Mouse (Mus musculus) stomach, embryonic 14.5 days (tissue): ENCODE results near the gene Sufu. TPM values are rescaled to one million over a fixed set of nuclear protein-coding genes. Genes with fewer than 3 reads are reported as not detected.

Experiments
- ATAC-seq: fragments of 200-750 bp; cut with Nextera tagmentation; 2 replicates; pipeline ENCODE4 v1.8.0; 2017; ENCODE audit warnings: low read depth, moderate TSS enrichment; ENCODE audit not compliant: insufficient number of reproducible peaks, insufficient read depth, low FRiP score
- H3K27ac ChIP-seq: fragments of 300-500 bp; sonication (generic); 2 replicates; pipeline ENCODE4 v1.5.1; 2014; ENCODE audit warnings: mild to moderate bottlenecking, low read length, moderate library complexity, mixed read lengths
- H3K27me3 ChIP-seq: fragments of 300-500 bp; sonication (generic); 2 replicates; pipeline ENCODE4 v1.6.1; 2014; ENCODE audit warnings: low read length, control low read depth, mixed read lengths; ENCODE audit not compliant: control insufficient read depth, insufficient read depth
- H3K36me3 ChIP-seq: fragments of 300-500 bp; sonication (generic); 2 replicates; pipeline ENCODE4 v1.6.1; 2014; ENCODE audit warnings: mild to moderate bottlenecking, control low read depth, low read length, moderate library complexity, mixed read lengths; ENCODE audit not compliant: control insufficient read depth, insufficient read depth
- H3K4me1 ChIP-seq: fragments of 300-500 bp; sonication (generic); 2 replicates; pipeline ENCODE4 v1.6.1; 2014; ENCODE audit warnings: low read length, control low read depth, mixed read lengths; ENCODE audit not compliant: control insufficient read depth, insufficient read depth
- H3K4me2 ChIP-seq: fragments of 300-500 bp; sonication (generic); replicated peaks from 2 replicates; pipeline ENCODE4 v1.6.1; 2014; ENCODE audit warnings: low read depth, low read length, control low read depth
- H3K4me3 ChIP-seq: fragments of 300-500 bp; sonication (generic); 2 replicates; pipeline ENCODE4 v1.5.1; 2014; ENCODE audit warnings: low read depth, low read length, control low read depth
- H3K9ac ChIP-seq: fragments of 300-500 bp; sonication (generic); replicated peaks from 2 replicates; pipeline ENCODE4 v1.6.1; 2014; ENCODE audit warnings: low read depth, mild to moderate bottlenecking, control low read depth, low read length, moderate library complexity, mixed read lengths
- H3K9me3 ChIP-seq: fragments of 300-500 bp; sonication (generic); 2 replicates; pipeline ENCODE4 v1.6.1; 2016; ENCODE audit warnings: low read depth, low read length, control low read depth; ENCODE audit not compliant: control insufficient read depth
- WGBS: fragments of 180-500 bp; shearing (Covaris S2); extraction: QIAGEN DNeasy Blood & Tissue Kit; methylation state at CpG from one replicate; pipeline ENCODE4 v1.1.7; 2014; 5-methylcytosine and 5-hydroxymethylcytosine counted together
- polyA plus RNA-seq: library from polyadenylated mRNA; unstranded; fragments of >200 nt; fragmentation: Nextera tagmentation; extraction: Ambion mirVana; gene quantifications from 2 replicates; pipeline ENCODE4 v1.2.1, GENCODE M21; 2014

The Sufu gene
- polyA plus RNA-seq, 1 experiment from 2014 or later = 35.4 TPM

DNA sequence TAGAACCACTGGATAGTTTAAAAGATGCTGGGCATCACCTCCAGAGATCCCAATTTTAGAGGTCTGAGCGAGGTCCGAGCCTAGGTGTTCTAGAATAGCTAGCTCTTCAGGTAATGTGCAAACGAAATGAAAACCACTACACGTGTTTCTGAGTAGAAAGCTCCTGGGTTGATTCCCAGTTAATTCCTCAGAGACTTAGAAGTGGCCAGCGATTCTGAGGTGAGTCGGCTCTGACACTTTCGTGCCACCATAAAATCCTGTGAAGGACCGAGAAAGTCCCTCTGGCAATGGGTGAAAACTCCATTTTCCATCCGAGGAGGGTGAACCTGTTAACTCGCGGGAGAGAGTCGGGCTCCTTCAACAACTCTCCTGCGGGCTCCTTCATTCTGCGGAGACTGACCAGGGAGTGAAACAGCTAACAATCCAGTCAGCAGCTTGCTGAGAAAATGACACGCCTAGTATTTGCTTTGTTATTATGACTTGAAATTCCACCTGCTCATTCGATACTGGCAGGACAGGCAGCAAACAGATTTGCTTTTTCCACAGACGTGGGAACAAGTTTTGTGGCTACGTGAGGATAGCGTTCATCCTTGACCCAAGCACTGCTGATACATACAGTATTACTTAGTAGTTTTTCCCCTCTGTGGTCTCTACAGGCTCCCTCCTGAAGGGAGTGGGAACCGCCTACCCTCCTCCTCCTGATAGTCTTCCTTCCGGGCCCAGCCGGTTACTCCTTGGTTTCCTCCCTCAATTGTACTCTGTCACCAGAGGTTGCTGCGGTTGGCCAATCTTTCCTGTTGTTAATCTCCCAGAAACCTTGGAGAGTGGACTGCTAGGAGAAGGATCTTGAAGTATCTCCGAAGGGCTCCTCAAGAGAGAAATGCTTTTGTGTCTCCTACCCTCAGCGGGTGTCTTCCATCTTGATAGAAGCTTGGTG, 39.1 kb upstream of the Sufu start:
- no peak; the same call in 1 of the 2 replicates for ATAC-seq
- peak overlapping the region; percentile 45 for H3K4me3 ChIP-seq
- 18% methylated on average over 25 of the region's 25 CpGs for WGBS
- H3K36me3 ChIP-seq = no peaks in the 10 kb centered on the region
- H3K27me3 ChIP-seq = 0 out of 2 replicates have a peak, but pooled peaks cover 8% of the 10 kb centered on the region
- H3K27ac ChIP-seq = peak overlapping the region; percentile 48; the same call in 1 of the 2 replicates
- H3K9ac ChIP-seq = no peak overlapping the region
- peak overlapping the region; percentile 75 for H3K4me2 ChIP-seq
- H3K4me1 ChIP-seq = no peaks in the 10 kb centered on the region
- no peaks in the 10 kb centered on the region for H3K9me3 ChIP-seq

DNA sequence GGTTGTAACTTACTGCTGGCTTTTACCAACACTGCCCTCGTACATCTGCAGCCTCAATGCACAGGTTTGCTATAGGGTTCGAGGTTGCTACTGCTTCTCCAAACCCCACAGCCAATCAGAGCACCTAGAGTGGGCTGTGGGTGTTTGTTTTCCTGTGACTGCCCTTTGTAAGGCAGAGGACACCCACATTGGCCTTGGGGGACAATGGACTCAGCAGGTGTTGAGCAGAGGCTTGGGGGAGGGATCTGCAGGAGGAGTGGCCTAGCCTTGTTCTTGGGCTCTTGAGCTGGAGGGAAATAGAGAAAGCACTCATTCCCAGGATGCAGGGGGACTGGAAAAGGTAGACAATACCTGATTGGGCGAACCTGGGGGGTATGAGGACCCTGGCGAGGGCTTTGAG, 38.3 kb upstream of the Sufu start:
- H3K4me1 ChIP-seq = no peaks in the 10 kb centered on the region
- no peak; the same call in 1 of the 2 replicates for ATAC-seq
- H3K36me3 ChIP-seq = no peaks in the 10 kb centered on the region
- H3K4me3 ChIP-seq = no peak overlapping the region
- 0 out of 2 replicates have a peak overlapping the region, but pooled peaks have one; percentile 19 for H3K4me2 ChIP-seq
- peak overlapping the region; percentile 48; the same call in 1 of the 2 replicates for H3K27ac ChIP-seq
- 0 out of 2 replicates have a peak, but pooled peaks cover 8% of the 10 kb centered on the region for H3K27me3 ChIP-seq
- 56% methylated on average over 4 of the region's 4 CpGs for WGBS
- H3K9ac ChIP-seq = no peak overlapping the region
- no peaks in the 10 kb centered on the region for H3K9me3 ChIP-seq

DNA sequence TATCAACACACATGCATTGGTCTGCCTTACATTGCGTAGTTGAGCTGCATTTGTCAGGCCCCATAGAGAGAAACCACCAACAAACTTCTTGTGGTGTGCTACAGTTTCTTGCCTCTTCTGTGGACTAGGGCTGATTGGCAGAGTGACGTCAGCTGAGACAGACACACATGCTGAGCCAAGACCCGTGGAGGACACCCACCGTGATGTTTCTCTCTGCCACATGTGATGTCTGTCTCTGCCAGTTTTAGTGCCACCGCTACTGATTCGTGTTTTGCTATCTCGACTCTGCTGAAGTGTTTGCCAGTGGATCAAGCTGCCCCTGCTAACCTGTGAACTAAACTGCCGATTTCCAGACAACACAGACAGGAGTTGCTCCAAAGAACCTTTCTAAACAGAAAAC, 34.6 kb upstream of the Sufu start:
- ATAC-seq = no peak
- 0 out of 2 replicates have a peak, but pooled peaks cover 7% of the 10 kb centered on the region for H3K27me3 ChIP-seq
- H3K9me3 ChIP-seq = no peaks in the 10 kb centered on the region
- no peaks in the 10 kb centered on the region for H3K4me1 ChIP-seq
- no peak overlapping the region for H3K4me2 ChIP-seq
- no peak overlapping the region for H3K4me3 ChIP-seq
- no peak overlapping the region for H3K9ac ChIP-seq
- no peak overlapping the region for H3K27ac ChIP-seq
- 87% methylated on average over 8 of the region's 8 CpGs for WGBS
- H3K36me3 ChIP-seq = no peaks in the 10 kb centered on the region

DNA sequence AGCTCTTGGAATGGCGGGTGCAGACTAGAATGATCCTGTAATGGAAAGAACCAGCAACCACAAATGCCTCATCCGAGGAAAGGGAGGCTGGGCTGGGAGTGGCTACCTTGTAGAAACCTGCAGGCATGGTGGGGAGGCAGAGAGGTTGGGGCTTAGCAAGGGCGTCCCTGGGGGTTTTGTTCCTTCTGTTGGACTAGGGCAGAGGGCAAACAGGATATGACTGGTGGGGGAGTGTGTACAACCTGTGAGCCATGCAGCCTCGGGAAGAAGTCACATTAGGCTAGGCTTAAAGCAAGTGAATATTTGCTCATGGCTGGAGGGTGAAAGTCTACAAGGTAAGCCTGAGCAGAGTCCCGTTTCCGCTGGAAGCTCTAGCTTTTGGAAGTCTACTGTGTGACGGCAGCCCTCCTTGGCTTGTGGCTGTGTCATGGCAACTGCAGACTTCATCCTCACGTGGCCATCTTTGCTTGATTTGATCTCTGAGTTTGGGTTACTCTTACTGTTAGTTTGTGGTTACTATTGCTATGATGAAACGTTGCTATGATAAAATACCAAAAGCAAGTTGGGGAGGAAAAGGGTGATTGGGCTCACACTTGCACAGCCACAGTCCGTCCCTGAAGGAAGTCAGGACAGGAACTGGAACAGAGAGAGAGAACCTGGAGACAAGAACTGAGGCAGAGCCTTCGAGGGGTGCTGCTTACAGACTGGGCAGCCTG, 33.2 kb upstream of the Sufu start:
- no peaks in the 10 kb centered on the region for H3K27me3 ChIP-seq
- WGBS = 77% methylated on average over 11 of the region's 11 CpGs
- no peaks in the 10 kb centered on the region for H3K36me3 ChIP-seq
- H3K4me1 ChIP-seq = no peaks in the 10 kb centered on the region
- no peak overlapping the region for H3K4me3 ChIP-seq
- H3K4me2 ChIP-seq = no peak overlapping the region
- ATAC-seq = no peak
- H3K9me3 ChIP-seq = no peaks in the 10 kb centered on the region
- no peak overlapping the region for H3K9ac ChIP-seq
- H3K27ac ChIP-seq = no peak overlapping the region

DNA sequence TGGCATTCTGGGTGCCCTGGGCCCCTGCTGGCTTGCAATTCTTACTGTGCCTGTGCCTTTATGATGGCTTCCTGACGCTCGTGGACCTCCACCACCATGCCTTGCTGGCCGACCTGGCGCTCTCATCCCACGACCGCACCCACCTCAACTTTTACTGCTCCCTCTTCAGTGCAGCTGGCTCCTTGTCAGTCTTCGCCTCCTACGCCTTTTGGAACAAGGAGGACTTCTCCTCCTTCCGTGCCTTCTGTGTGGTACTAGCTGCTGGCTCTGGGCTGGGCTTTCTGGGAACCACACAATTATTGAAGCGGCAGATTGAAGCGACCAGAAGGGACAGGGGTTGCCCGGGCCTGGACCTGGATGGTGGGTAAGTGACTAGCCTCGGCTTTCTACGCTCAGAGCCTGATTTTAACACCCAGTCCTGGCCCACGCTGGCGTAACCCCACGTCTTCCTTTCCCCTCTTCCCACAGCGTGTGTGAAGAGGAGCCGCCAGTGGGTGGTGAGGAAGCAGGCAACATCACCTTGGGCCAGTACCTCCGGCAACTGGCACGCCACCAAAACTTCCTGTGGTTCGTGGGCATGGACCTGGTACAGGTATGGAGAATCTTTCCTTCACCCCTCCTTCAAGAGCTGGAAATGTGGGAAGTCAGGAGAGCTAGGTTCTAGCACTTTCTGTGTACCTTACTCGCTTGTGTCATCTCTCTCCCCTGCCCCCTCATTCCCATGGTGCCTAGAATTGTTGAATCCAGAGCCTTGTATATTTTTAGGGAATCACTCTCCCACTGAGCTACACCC, 28.7 kb upstream of the Sufu start:
- Histone ChIP-seq H3K27me3 (no peaks in the 10 kb centered on the region), H3K4me3 (no peak overlapping the region), H3K4me1 (no peaks in the 10 kb centered on the region), H3K27ac (no peak overlapping the region), H3K9me3 (no peaks in the 10 kb centered on the region), H3K36me3 (no peaks in the 10 kb centered on the region), H3K9ac (no peak overlapping the region), H3K4me2 (no peak overlapping the region)
- ATAC-seq = no peak
- WGBS = 88% methylated on average over 23 of the region's 23 CpGs

DNA sequence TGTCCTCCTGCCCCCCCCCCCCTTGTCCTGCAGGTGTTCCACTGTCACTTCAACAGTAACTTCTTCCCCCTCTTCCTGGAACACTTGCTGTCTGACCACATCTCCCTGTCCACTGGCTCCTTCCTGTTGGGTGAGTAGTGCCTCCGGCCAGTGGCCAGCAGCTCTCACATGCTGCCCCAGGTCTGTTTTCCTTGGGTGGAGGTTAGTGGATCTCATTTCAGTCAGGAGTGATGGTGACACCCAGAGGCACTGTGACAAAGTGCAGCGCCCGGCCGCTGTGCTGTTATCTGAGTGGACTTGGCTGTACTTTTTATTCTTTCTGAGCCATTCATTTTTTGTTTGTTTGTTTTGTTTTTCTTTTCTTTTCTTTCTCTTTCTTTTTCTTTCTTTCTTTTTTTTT, 27.5 kb upstream of the Sufu start:
- Histone ChIP-seq H3K36me3 (no peaks in the 10 kb centered on the region), H3K4me3 (no peak overlapping the region), H3K27ac (no peak overlapping the region), H3K4me2 (no peak overlapping the region), H3K27me3 (no peaks in the 10 kb centered on the region), H3K9me3 (no peaks in the 10 kb centered on the region), H3K9ac (no peak overlapping the region), H3K4me1 (no peaks in the 10 kb centered on the region)
- whole genome bisulfite sequencing = 25% methylated on average over 4 of the region's 4 CpGs
- ATAC-seq = no peak

DNA sequence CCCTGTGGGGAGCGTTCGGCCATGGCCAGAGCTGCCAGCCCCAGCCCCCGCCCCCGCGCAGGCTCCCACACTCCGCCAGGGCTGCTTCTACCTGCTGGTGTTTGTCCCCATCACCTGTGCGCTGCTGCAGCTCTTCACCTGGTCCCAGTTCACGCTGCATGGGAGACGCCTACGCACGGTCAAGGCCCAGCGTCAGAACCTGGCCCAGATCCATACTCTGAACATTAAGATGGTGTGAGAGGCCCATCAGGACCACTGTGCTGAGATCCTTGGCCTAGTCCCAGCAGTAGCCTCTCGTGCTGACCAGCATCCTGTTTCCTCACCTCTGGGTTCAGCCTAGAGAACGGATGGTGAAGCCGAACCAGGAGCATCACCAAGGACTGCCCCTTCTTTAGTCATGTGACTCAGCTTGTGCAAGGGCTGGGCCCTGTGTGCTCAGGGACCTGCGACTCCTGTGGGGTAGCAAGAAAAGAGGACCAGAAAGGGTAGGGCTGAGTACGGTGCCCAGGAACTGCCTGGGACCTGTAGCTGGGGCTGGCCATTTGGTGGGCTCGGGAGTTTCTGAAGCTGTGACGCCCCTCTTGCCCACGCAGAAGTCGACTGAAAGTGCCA, 22.1 kb upstream of the Sufu start:
- H3K27me3 ChIP-seq = no peaks in the 10 kb centered on the region
- H3K9me3 ChIP-seq = no peaks in the 10 kb centered on the region

More for the DNA sequence above, 22.1 kb upstream of the Sufu start:
- no peak overlapping the region for H3K27ac ChIP-seq
- no peak overlapping the region for H3K4me2 ChIP-seq
- H3K4me1 ChIP-seq = no peaks in the 10 kb centered on the region
- 54% methylated on average over 21 of the region's 21 CpGs for WGBS
- no peak overlapping the region; the same call in 1 of the 2 replicates for H3K9ac ChIP-seq
- no peak for ATAC-seq
- no peak overlapping the region for H3K4me3 ChIP-seq
- peaks cover 23% of the 10 kb centered on the region for H3K36me3 ChIP-seq
